Mouse (Mus musculus) MEL (cell line): ENCODE data around the gene Gm39653. TPM values are rescaled to one million over a fixed set of nuclear protein-coding genes. Genes with fewer than 3 reads are reported as not detected.

Experiments
- DNase-seq: peaks from one replicate; pipeline ENCODE4 v3.0.0; 2011; ENCODE audit warnings: low read depth, low spot score
- H3K27ac ChIP-seq: 2 replicates; pipeline ENCODE4 v1.5.1; 2012; ENCODE audit warnings: low read depth, mild to moderate bottlenecking, control low read depth, low read length, moderate library complexity; ENCODE audit not compliant: control insufficient read depth
- H3K27me3 ChIP-seq, 2 experiments: fragments of 150-350 bp in 1 of 2; sonication (generic) in 1 of 2; 2 replicates each; pipeline ENCODE4 v1.6.1; 2012; ENCODE audit warnings: low read length in 2 of 2, mild to moderate bottlenecking in 2 of 2, improper control_type of control experiment in 1 of 2, moderate library complexity in 1 of 2; ENCODE audit not compliant: insufficient read depth in 2 of 2, control insufficient read depth in 1 of 2
- H3K36me3 ChIP-seq, 2 experiments: 2 replicates each; pipeline ENCODE4 v1.6.1; 2012 to 2014; ENCODE audit warnings: low read length in 2 of 2, improper control_type of control experiment in 1 of 2, inconsistent platforms in 1 of 2, mild to moderate bottlenecking in 1 of 2; ENCODE audit not compliant: insufficient read depth in 2 of 2, control insufficient read depth in 1 of 2
- H3K4me1 ChIP-seq, 2 experiments: fragments of 150-350 bp in 1 of 2; sonication (generic) in 1 of 2; 2 replicates each; pipeline ENCODE4 v1.6.1; 2012; ENCODE audit warnings: low read length in 2 of 2, improper control_type of control experiment in 1 of 2, mild to moderate bottlenecking in 1 of 2; ENCODE audit not compliant: insufficient read depth in 2 of 2, control insufficient read depth in 1 of 2
- H3K4me3 ChIP-seq, 2 experiments: fragments of 150-350 bp in 1 of 2; sonication (generic) in 1 of 2; 2 replicates each; pipeline ENCODE4 v1.5.1; 2012; ENCODE audit warnings: low read depth in 2 of 2, low read length in 2 of 2, mild to moderate bottlenecking in 2 of 2, moderate library complexity in 2 of 2, control low read depth in 1 of 2, improper control_type of control experiment in 1 of 2; ENCODE audit not compliant: control insufficient read depth in 1 of 2, insufficient read depth in 1 of 2
- H3K79me2 ChIP-seq: 2 replicates; pipeline ENCODE4 v1.6.1; 2012; ENCODE audit warnings: mild to moderate bottlenecking, low read length, moderate library complexity; ENCODE audit not compliant: control insufficient read depth, poor library complexity, insufficient read depth
- H3K9ac ChIP-seq: 2 replicates; pipeline ENCODE4 v1.6.1; 2012; ENCODE audit warnings: low read depth, mild to moderate bottlenecking, control low read depth, low read length, moderate library complexity; ENCODE audit not compliant: control insufficient read depth, poor library complexity, severe bottlenecking
- H3K9me3 ChIP-seq: fragments of 150-350 bp; sonication (generic); replicated peaks from 2 replicates; pipeline ENCODE4 v1.6.1; 2012; ENCODE audit warnings: mild to moderate bottlenecking, low read length, improper control_type of control experiment, moderate library complexity; ENCODE audit not compliant: insufficient read depth
- BHLHE40 ChIP-seq: IDR thresholded peaks from 2 replicates; pipeline ENCODE4 v1.6.1; 2012; ENCODE audit warnings: low read depth, mild to moderate bottlenecking, inconsistent platforms, low read length, improper control_type of control experiment, borderline replicate concordance
- CTCF ChIP-seq, 3 experiments: IDR thresholded peaks in 2 of 3; conservative IDR thresholded peaks in 1 of 3; 2 replicates each; pipeline ENCODE4 v1.5.1; 2011 to 2012; ENCODE audit warnings: low read length in 3 of 3, low read depth in 2 of 3, mild to moderate bottlenecking in 2 of 3, improper control_type of control experiment in 1 of 3, inconsistent platforms in 1 of 3, mixed read lengths in 1 of 3, moderate library complexity in 1 of 3; ENCODE audit not compliant: control insufficient read depth in 1 of 3, insufficient read depth in 1 of 3, poor library complexity in 1 of 3, severe bottlenecking in 1 of 3
- EP300 ChIP-seq, 2 experiments: IDR thresholded peaks; 2 replicates each; pipeline ENCODE4 v1.6.1; 2011; ENCODE audit warnings: improper control_type of control experiment in 2 of 2, low read length in 2 of 2, low read depth in 1 of 2, mild to moderate bottlenecking in 1 of 2
- ETS1 ChIP-seq: IDR thresholded peaks from 2 replicates; pipeline ENCODE4 v1.6.1; 2012; ENCODE audit warnings: low read depth, mild to moderate bottlenecking, inconsistent platforms, low read length, improper control_type of control experiment, moderate library complexity
- GATA1 ChIP-seq: IDR thresholded peaks from 2 replicates; pipeline ENCODE4 v1.6.1; 2011; ENCODE audit warnings: low read depth, low read length, improper control_type of control experiment
- HCFC1 ChIP-seq: IDR thresholded peaks from 2 replicates; pipeline ENCODE4 v1.6.1; 2012; ENCODE audit warnings: low read depth, mild to moderate bottlenecking, inconsistent platforms, low read length, improper control_type of control experiment, moderate library complexity
- MAFK ChIP-seq: IDR thresholded peaks from 2 replicates; pipeline ENCODE4 v1.6.1; 2011; ENCODE audit warnings: low read depth, mild to moderate bottlenecking, low read length, improper control_type of control experiment, borderline replicate concordance
- MAX ChIP-seq: IDR thresholded peaks from 2 replicates; pipeline ENCODE4 v1.6.1; 2011; ENCODE audit warnings: low read length, improper control_type of control experiment
- MAZ ChIP-seq: IDR thresholded peaks from 2 replicates; pipeline ENCODE4 v1.6.1; 2012; ENCODE audit warnings: low read depth, mild to moderate bottlenecking, inconsistent platforms, low read length, improper control_type of control experiment
- MXI1 ChIP-seq: IDR thresholded peaks from 2 replicates; pipeline ENCODE4 v1.6.1; 2011; ENCODE audit warnings: mild to moderate bottlenecking, low read depth, low read length, improper control_type of control experiment
- MYC ChIP-seq: IDR thresholded peaks from 2 replicates; pipeline ENCODE4 v1.6.1; 2011; ENCODE audit warnings: low read depth, mild to moderate bottlenecking, low read length, improper control_type of control experiment, moderate library complexity
- NELFE ChIP-seq: IDR thresholded peaks from 2 replicates; pipeline ENCODE4 v1.6.1; 2011; ENCODE audit warnings: low read depth, low read length, improper control_type of control experiment
- NRF1 ChIP-seq: IDR thresholded peaks from 2 replicates; pipeline ENCODE4 v1.6.1; 2014; ENCODE audit warnings: low read depth, mild to moderate bottlenecking, inconsistent platforms, low read length, improper control_type of control experiment, moderate library complexity; ENCODE audit not compliant: poor library complexity, insufficient read depth, severe bottlenecking
- POLR2A ChIP-seq, 2 experiments: IDR thresholded peaks; 2 replicates each; pipeline ENCODE4 v1.6.1; 2011 to 2012; ENCODE audit warnings: low read length in 2 of 2, mild to moderate bottlenecking in 2 of 2, control low read depth in 1 of 2, improper control_type of control experiment in 1 of 2, low read depth in 1 of 2, moderate library complexity in 1 of 2; ENCODE audit not compliant: control insufficient read depth in 1 of 2, insufficient read depth in 1 of 2, poor library complexity in 1 of 2
- POLR2AphosphoS5 ChIP-seq: IDR thresholded peaks from 2 replicates; pipeline ENCODE4 v1.6.1; 2012; ENCODE audit warnings: low read depth, borderline replicate concordance, mild to moderate bottlenecking, inconsistent platforms, low read length, moderate library complexity, mixed read lengths
- RCOR1 ChIP-seq: IDR thresholded peaks from 2 replicates; pipeline ENCODE4 v1.6.1; 2012; ENCODE audit warnings: low read depth, mild to moderate bottlenecking, inconsistent platforms, low read length, improper control_type of control experiment
- TCF12 ChIP-seq: IDR thresholded peaks from 2 replicates; pipeline ENCODE4 v1.6.1; 2014; ENCODE audit warnings: low read depth, mild to moderate bottlenecking, inconsistent platforms, low read length, improper control_type of control experiment, moderate library complexity
- UBTF ChIP-seq: IDR thresholded peaks from 2 replicates; pipeline ENCODE4 v1.6.1; 2012; ENCODE audit warnings: low read depth, mild to moderate bottlenecking, inconsistent platforms, low read length, improper control_type of control experiment, moderate library complexity, borderline replicate concordance; ENCODE audit not compliant: insufficient read depth
- ZC3H11A ChIP-seq: IDR thresholded peaks from 2 replicates; pipeline ENCODE4 v1.6.1; 2012; ENCODE audit warnings: low read depth, mild to moderate bottlenecking, inconsistent platforms, low read length, improper control_type of control experiment
- polyA plus RNA-seq, 2 experiments: library from polyadenylated mRNA; stranded (reverse) in 1 of 2; unstranded in 1 of 2; fragments of >175 nt in 1 of 2; fragments of >200 nt in 1 of 2; gene quantifications; 2 replicates each; pipeline versions ENCODE4 v1.2.1 to v1.2.4; 2012; ENCODE audit warnings: low replicate concordance in 2 of 2, low read depth in 1 of 2; ENCODE audit not compliant: insufficient read length in 2 of 2, insufficient read depth in 1 of 2, missing spikeins in 1 of 2
- total RNA-seq: library from RNA; depleted of rRNA; stranded (reverse); fragments of 300-350 nt; gene quantifications from 2 replicates; pipeline ENCODE4 v1.2.3, GENCODE M21; 2012

The Gm39653 gene
- total and polyA plus RNA-seq, 3 experiments = not detected

GRCm38 (mm10) chr1:63667201-63667948 is 51.6 kb downstream of the Gm39653 start:
- H3K36me3 ChIP-seq = peaks cover 0 to 4% of the 10 kb centered on the region in 2 experiments; a peak in 2 of 4 replicates
- H3K79me2 ChIP-seq = no peaks in the 10 kb centered on the region
- H3K27me3 ChIP-seq = no peaks in the 10 kb centered on the region
- no peak overlapping the region for H3K27ac ChIP-seq
- TF ChIP-seq MAFK (no peak), NRF1 (no peak), NELFE (no peak), HCFC1 (no peak), MAZ (no peak), ZC3H11A (no peak), MXI1 (no peak)
- no peak for DNase-seq
- H3K4me3 ChIP-seq = no peak overlapping the region
- no peaks in the 10 kb centered on the region for H3K9me3 ChIP-seq
- no peak overlapping the region for H3K9ac ChIP-seq
- no peaks in the 10 kb centered on the region for H3K4me1 ChIP-seq

- Histone ChIP-seq H3K79me2 (no peaks in the 10 kb centered on the region), H3K36me3 (peaks cover 0 to 4% of the 10 kb centered on the region in 2 experiments; a peak in 2 of 4 replicates), H3K4me1 (no peaks in the 10 kb centered on the region), H3K9ac (0 out of 2 replicates have a peak overlapping the region, but pooled peaks have one; percentile 18), H3K9me3 (no peaks in the 10 kb centered on the region), H3K27ac (no peak overlapping the region), H3K4me3 (no peak overlapping the region), H3K27me3 (no peaks in the 10 kb centered on the region)
- DNase-seq = peak; percentile 11
- TF ChIP-seq ZC3H11A (no peak), MAZ (no peak), UBTF (no peak), CTCF (IDR thresholded peaks at IDR 0.05 in 2 of 3, conservative IDR thresholded peaks at IDR 0.05 in 1 of 3; ENCODE audit: control insufficient read depth in 1 of 3, insufficient read depth in 1 of 3, low read depth in 2 of 3, low read length in 3 of 3, poor library complexity in 1 of 3, severe bottlenecking in 1 of 3) (no peak), EP300 (IDR thresholded peaks at IDR 0.05; ENCODE audit: low read depth in 1 of 2, low read length in 2 of 2) (no peak), GATA1 (no peak), MAX (no peak), ETS1 (no peak), MAFK (no peak), RCOR1 (no peak), MYC (no peak), TCF12 (no peak), POLR2A (IDR thresholded peaks at IDR 0.05; ENCODE audit: control insufficient read depth in 1 of 2, insufficient read depth in 1 of 2, low read depth in 1 of 2, low read length in 2 of 2, poor library complexity in 1 of 2) (no peak), POLR2AphosphoS5 (no peak), BHLHE40 (no peak)
Observed at GRCm38 (mm10) chr1:63667949-63668851, 52.4 kb downstream of the Gm39653 start.
